In the genomic region with DNA sequence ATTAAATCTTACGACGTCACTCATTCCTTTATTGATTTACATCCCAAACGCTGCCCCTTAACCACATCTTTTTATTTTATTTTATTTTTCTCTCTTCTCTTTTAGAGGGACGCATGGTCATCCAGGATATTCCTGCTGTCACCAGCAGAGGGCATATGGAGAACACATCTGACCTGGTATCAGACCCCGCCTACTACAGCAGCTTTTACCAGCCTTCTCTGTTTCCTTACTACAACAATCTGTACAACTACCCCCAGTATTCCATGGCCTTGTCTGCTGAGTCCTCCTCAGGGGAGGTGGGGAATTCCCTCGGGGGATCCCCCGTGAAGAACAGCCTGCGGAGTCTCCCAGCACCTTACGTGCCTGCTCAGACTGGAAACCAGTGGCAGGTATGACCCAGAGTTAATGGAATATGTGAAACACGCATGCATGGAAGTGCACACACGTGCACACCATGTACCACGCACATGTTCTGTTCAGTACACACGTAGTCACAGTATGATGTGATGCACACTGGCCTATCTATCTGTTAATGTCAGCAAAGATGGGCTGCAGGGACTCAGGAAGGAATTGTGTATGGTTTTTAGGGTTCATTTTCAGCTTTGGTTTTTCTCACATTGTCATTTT, we compare ENCODE assay signal across 9 mouse cellular contexts. TPM values are rescaled to one million over a fixed set of nuclear protein-coding genes. Genes with fewer than 3 reads are reported as not detected.
A peak's percentile ranks its signal among the peaks of the same experiment; 100 is the strongest.
DNase-seq lines count a peak whose midpoint lies in the region; ATAC-seq and TF ChIP-seq lines count a peak whose summit lies in the region.
"Had no signal": no experiment of that assay in that cellular context is flagged by ENCODE, and none has a peak within 500 bp of the region (broad histone marks: within the 10 kb centered on the region; RNA-seq: fewer than 3 reads in every experiment).

No protein-coding gene starts in this region.

- H3K9me3 ChIP-seq in limb, embryonic 12.5 days, result peaks cover 6% of the 10 kb centered on the region; the same call in 1 of the 2 replicates
- no peaks in the 10 kb centered on the region for H3K9me3 ChIP-seq in midbrain, postnatal 0 days (ENCODE audit: low read length)

- H3K27me3 ChIP-seq in thymus, adult 2 months (ENCODE audit: control insufficient read depth, insufficient read depth, low read length), result no peaks in the 10 kb centered on the region
- H3K27me3 ChIP-seq in limb, embryonic 12.5 days, result peaks cover 12% of the 10 kb centered on the region
- 0 out of 2 replicates have a peak, but pooled peaks cover 4% of the 10 kb centered on the region for H3K27me3 ChIP-seq in midbrain, postnatal 0 days (ENCODE audit: insufficient read depth, low read length)

- H3K4me1 ChIP-seq in thymus, adult 2 months (replicated peaks; ENCODE audit: control insufficient read depth, insufficient read depth, low read length), result peaks cover 3% of the 10 kb centered on the region
- H3K4me1 ChIP-seq in limb, embryonic 12.5 days (replicated peaks), result peaks cover 3% of the 10 kb centered on the region; the same call in 1 of the 2 replicates
- no peaks in the 10 kb centered on the region for H3K4me1 ChIP-seq in midbrain, postnatal 0 days (ENCODE audit: insufficient read depth, low read length)

- H3K9ac ChIP-seq in limb, embryonic 12.5 days (replicated peaks), result no peak overlapping the region
- no peak overlapping the region for H3K9ac ChIP-seq in midbrain, postnatal 0 days (replicated peaks; ENCODE audit: low read length, poor library complexity, severe bottlenecking)

- no peak overlapping the region for H3K4me2 ChIP-seq in limb, embryonic 12.5 days
- no peak overlapping the region for H3K4me2 ChIP-seq in midbrain, postnatal 0 days (ENCODE audit: low read depth, low read length, poor library complexity, severe bottlenecking)

- H3K36me3 ChIP-seq in thymus, adult 2 months (ENCODE audit: control insufficient read depth, insufficient read depth, low read length), result no peaks in the 10 kb centered on the region
- no peaks in the 10 kb centered on the region for H3K36me3 ChIP-seq in limb, embryonic 12.5 days
- H3K36me3 ChIP-seq in midbrain, postnatal 0 days (ENCODE audit: insufficient read depth, low read length), result no peaks in the 10 kb centered on the region

- WGBS in thymus, adult 2 months, result 40% methylated on average over 13 of the region's 13 CpGs
- WGBS in limb, embryonic 12.5 days, result 37% methylated on average over 13 of the region's 13 CpGs
- 36% methylated on average over 13 of the region's 13 CpGs for WGBS in midbrain, postnatal 0 days

- no peak for TF ChIP-seq POLR2A in thymus, adult 2 months (IDR thresholded peaks at IDR 0.05; ENCODE audit: control insufficient read depth, extremely low read depth, insufficient read depth, low read length, poor library complexity)

- no peak overlapping the region for H3K4me3 ChIP-seq in thymus, adult 2 months (ENCODE audit: control insufficient read depth, insufficient read depth, low read length)
- no peak overlapping the region for H3K4me3 ChIP-seq in limb, embryonic 12.5 days (replicated peaks)
- H3K4me3 ChIP-seq in midbrain, postnatal 0 days (ENCODE audit: low read depth, low read length), result no peak overlapping the region

- DNase-seq in thymus, adult 2 months, result peak; percentile 3
- DNase-seq in thymus, postnatal 36 days, result no peak
- DNase-seq in cerebellum, postnatal 4 days (ENCODE audit: low spot score in 2 of 2), result peak; percentile 37 to 38
- peak; percentile 15 to 54 for DNase-seq in frontal cortex, postnatal 36 days (ENCODE audit: low spot score in 2 of 2)
- DNase-seq in kidney, adult 9 months, result peak; percentile 69
- peak; percentile 76 for DNase-seq in midbrain, postnatal 0 days (ENCODE audit: low spot score)
- peak; percentile 6 for DNase-seq in telencephalon, adult 2 months (ENCODE audit: low read depth, low spot score)

- TF ChIP-seq CTCF in thymus, adult 2 months (IDR thresholded peaks at IDR 0.05; ENCODE audit: borderline replicate concordance, control insufficient read depth, extremely low read depth, insufficient read depth, low read length, poor library complexity), result no peak
- TF ChIP-seq CTCF in midbrain, postnatal 0 days (IDR thresholded peaks at IDR 0.05), result peak; percentile 81

- ATAC-seq in limb, embryonic 12.5 days (ENCODE audit: insufficient number of reproducible peaks, insufficient read depth, low FRiP score, low TSS enrichment, low read depth), result peak; percentile 75; the same call in 1 of the 2 replicates
- ATAC-seq in midbrain, postnatal 0 days (ENCODE audit: low FRiP score), result no peak

- H3K27ac ChIP-seq in thymus, adult 2 months (ENCODE audit: control insufficient read depth, insufficient read depth, low read length), result no peak overlapping the region
- H3K27ac ChIP-seq in limb, embryonic 12.5 days, result no peak overlapping the region
- H3K27ac ChIP-seq in midbrain, postnatal 0 days (ENCODE audit: low read depth, low read length), result no peak overlapping the region

RNA-seq across cellular contexts. Expression of a gene that starts 40.4 kb away (rescaled TPM):
- not detected in 2 replicates for polyA plus RNA-seq in thymus, adult 2 months (2012; rRNA removed)
- polyA plus RNA-seq in limb, embryonic 12.5 days (2016; fragmentation: Nextera tagmentation; extraction: Ambion mirVana), result 0.14 and 0.16 TPM in 2 replicates
- total RNA-seq in midbrain, postnatal 0 days (2014; rRNA removed), result not detected in 2 replicates
- polyA plus RNA-seq in midbrain, postnatal 0 days (2015; fragmentation: Nextera tagmentation; extraction: Ambion mirVana), result not detected in 2 replicates
- total RNA-seq: adrenal gland, postnatal 4 days had no signal

Comparison
In these comparisons a context has a peak if more than half of its experiments do, and no peak if none do; other contexts are left out.
1. DNase-seq: peak in thymus, adult 2 months (single experiment), cerebellum, postnatal 4 days (2 of 2), frontal cortex, postnatal 36 days (2 of 2), kidney, adult 9 months (single experiment), midbrain, postnatal 0 days (single experiment) and telencephalon, adult 2 months (single experiment); none in thymus, postnatal 36 days (0 of 2).